Mouse (Mus musculus): ENCODE results near the gene Znrf3. TPM values are rescaled to one million over a fixed set of nuclear protein-coding genes. Genes with fewer than 3 reads are reported as not detected.

Znrf3 gene
- total RNA-seq, 2 experiments from 2014 or later: 18.3 to 22.5 TPM

- peak; percentile 39 to 43 for DNase-seq (ENCODE audit: low spot score in 2 of 2)
These were observed 975 bp downstream of the Znrf3 start for GRCm38 (mm10) chr11:5443511-5444233.

- DNase-seq (ENCODE audit: low spot score in 2 of 2): no peak
These were observed 2.0 kb downstream of the Znrf3 start for GRCm38 (mm10) chr11:5442590-5443021.

GRCm38 (mm10) chr11:5437646-5438045, 7.0 kb downstream of the Znrf3 start:
- DNase-seq (ENCODE audit: low spot score in 2 of 2): no peak

GRCm38 (mm10) chr11:5436988-5437387, 7.7 kb downstream of the Znrf3 start:
- no peak for DNase-seq (ENCODE audit: low spot score in 2 of 2)

GRCm38 (mm10) chr11:5435493-5435892, 9.2 kb downstream of the Znrf3 start:
- DNase-seq (ENCODE audit: low spot score in 2 of 2): no peak

GRCm38 (mm10) chr11:5432330-5432729, 12.3 kb downstream of the Znrf3 start:
- no peak for DNase-seq (ENCODE audit: low spot score in 2 of 2)

- no peak for DNase-seq (ENCODE audit: low spot score in 2 of 2)
These were observed 13.8 kb downstream of the Znrf3 start for GRCm38 (mm10) chr11:5430863-5431262.

- no peak for DNase-seq (ENCODE audit: low spot score in 2 of 2)
These were observed 15.1 kb downstream of the Znrf3 start for GRCm38 (mm10) chr11:5429396-5430190.

GRCm38 (mm10) chr11:5427251-5427650, 17.4 kb downstream of the Znrf3 start:
- DNase-seq (ENCODE audit: low spot score in 2 of 2): no peak

- no peak for DNase-seq (ENCODE audit: low spot score in 2 of 2)
These were observed 18.3 kb downstream of the Znrf3 start for GRCm38 (mm10) chr11:5426317-5426716.

- DNase-seq (ENCODE audit: low spot score in 2 of 2): no peak
These were observed 19.5 kb downstream of the Znrf3 start for GRCm38 (mm10) chr11:5425106-5425505.

- DNase-seq (ENCODE audit: low spot score in 2 of 2): no peak
These were observed 20.5 kb downstream of the Znrf3 start for GRCm38 (mm10) chr11:5424185-5424584.

GRCm38 (mm10) chr11:5423000-5423399, 21.6 kb downstream of the Znrf3 start:
- no peak for DNase-seq (ENCODE audit: low spot score in 2 of 2)

GRCm38 (mm10) chr11:5422252-5422636, 22.4 kb downstream of the Znrf3 start:
- no peak for DNase-seq (ENCODE audit: low spot score in 2 of 2)

GRCm38 (mm10) chr11:5421506-5422251, 23.0 kb downstream of the Znrf3 start:
- DNase-seq (ENCODE audit: low spot score in 2 of 2): no peak

- no peak for DNase-seq (ENCODE audit: low spot score in 2 of 2)
These were observed 28.9 kb downstream of the Znrf3 start for GRCm38 (mm10) chr11:5415617-5416338.

GRCm38 (mm10) chr11:5414856-5415616, 29.6 kb downstream of the Znrf3 start:
- DNase-seq (ENCODE audit: low spot score in 2 of 2): no peak

- DNase-seq (ENCODE audit: low spot score in 2 of 2): no peak
These were observed 31.9 kb downstream of the Znrf3 start for GRCm38 (mm10) chr11:5412644-5413190.

- DNase-seq (ENCODE audit: low spot score in 2 of 2): no peak
These were observed 33.1 kb downstream of the Znrf3 start for GRCm38 (mm10) chr11:5411577-5411976.

GRCm38 (mm10) chr11:5404180-5404579, 40.5 kb downstream of the Znrf3 start:
- DNase-seq (ENCODE audit: low spot score in 2 of 2): no peak
